Mouse (Mus musculus): Measurements from ENCODE around the gene Atp4b. TPM values are rescaled to one million over a fixed set of nuclear protein-coding genes. Genes with fewer than 3 reads are reported as not detected.

The Atp4b gene
- polyA plus RNA-seq (2015; fragmentation: Nextera tagmentation; extraction: Ambion mirVana) = not detected in 2 replicates

DNA sequence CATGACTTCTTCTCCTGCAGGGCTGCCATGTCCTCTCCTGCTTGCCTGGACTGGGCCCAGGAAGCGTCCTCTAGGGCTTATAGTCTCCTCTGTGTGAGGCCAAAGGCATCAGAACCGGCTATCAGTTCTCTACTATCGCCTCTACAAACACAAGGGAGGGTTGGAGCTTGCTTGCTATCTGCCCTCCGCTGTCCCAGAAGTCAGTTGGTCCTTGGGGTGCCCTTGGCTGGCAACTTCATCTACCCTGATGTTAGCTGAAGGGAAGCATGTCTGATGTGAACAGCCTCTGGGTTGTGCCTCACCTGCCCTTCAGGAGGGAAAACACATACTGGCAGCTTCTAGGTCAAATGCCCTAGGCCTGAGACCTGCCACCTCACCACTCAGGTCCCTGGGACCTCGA, at the start of gene Atp4b:
TSS of gene Atp4b (minus strand) at position 101 of the 400 bp plus-strand sequence.
- H3K27me3 ChIP-seq = no peaks in the 10 kb centered on the region
- WGBS = 81% methylated on average over 5 of the region's 5 CpGs
- no peaks in the 10 kb centered on the region for H3K9me3 ChIP-seq
- no peak within 1 kb of the TSS for H3K9ac ChIP-seq
- no peak within 1 kb of the TSS for H3K4me3 ChIP-seq
- no peak within 1 kb of the TSS for H3K27ac ChIP-seq
- H3K4me1 ChIP-seq = no peaks in the 10 kb centered on the region
- no peak for ATAC-seq (ENCODE audit: insufficient number of reproducible peaks, low FRiP score, low TSS enrichment, low read depth)
- no peaks in the 10 kb centered on the region for H3K36me3 ChIP-seq
- H3K4me2 ChIP-seq = no peak within 1 kb of the TSS

- Histone ChIP-seq H3K36me3 (no peaks in the 10 kb centered on the region), H3K4me1 (no peaks in the 10 kb centered on the region), H3K4me2 (no peak overlapping the region), H3K4me3 (no peak overlapping the region), H3K9ac (no peak overlapping the region), H3K27ac (no peak overlapping the region), H3K27me3 (peaks cover under 1% of the 10 kb centered on the region; the same call in 1 of the 2 replicates), H3K9me3 (no peaks in the 10 kb centered on the region)
- 89% methylated on average over 2 of the region's 2 CpGs for WGBS
- no peak for ATAC-seq (ENCODE audit: insufficient number of reproducible peaks, low FRiP score, low TSS enrichment, low read depth)
Observed at GRCm38 (mm10) chr8:13442152-13442551, 45.5 kb upstream of the Atp4b start.

GRCm38 (mm10) chr8:13437531-13437930, 40.9 kb upstream of the Atp4b start:
- no peak for ATAC-seq (ENCODE audit: insufficient number of reproducible peaks, low FRiP score, low TSS enrichment, low read depth)
- H3K9ac ChIP-seq = no peak overlapping the region
- H3K4me2 ChIP-seq = no peak overlapping the region
- H3K36me3 ChIP-seq = no peaks in the 10 kb centered on the region
- 0 out of 2 replicates have a peak, but pooled peaks cover 3% of the 10 kb centered on the region for H3K4me1 ChIP-seq
- H3K4me3 ChIP-seq = no peak overlapping the region
- 79% methylated on average over 2 of the region's 2 CpGs for WGBS
- no peaks in the 10 kb centered on the region for H3K9me3 ChIP-seq
- no peak overlapping the region for H3K27ac ChIP-seq
- H3K27me3 ChIP-seq = peaks cover 37% of the 10 kb centered on the region

GRCm38 (mm10) chr8:13436052-13436451, 39.4 kb upstream of the Atp4b start:
- no peak for ATAC-seq (ENCODE audit: insufficient number of reproducible peaks, low FRiP score, low TSS enrichment, low read depth)
- H3K27me3 ChIP-seq = peaks cover 37% of the 10 kb centered on the region
- WGBS = 15% methylated on average over 8 of the region's 8 CpGs
- no peaks in the 10 kb centered on the region for H3K9me3 ChIP-seq
- H3K9ac ChIP-seq = no peak overlapping the region
- H3K4me1 ChIP-seq = 0 out of 2 replicates have a peak, but pooled peaks cover 3% of the 10 kb centered on the region
- H3K4me2 ChIP-seq = no peak overlapping the region
- no peak overlapping the region for H3K27ac ChIP-seq
- no peaks in the 10 kb centered on the region for H3K36me3 ChIP-seq
- no peak overlapping the region for H3K4me3 ChIP-seq

DNA sequence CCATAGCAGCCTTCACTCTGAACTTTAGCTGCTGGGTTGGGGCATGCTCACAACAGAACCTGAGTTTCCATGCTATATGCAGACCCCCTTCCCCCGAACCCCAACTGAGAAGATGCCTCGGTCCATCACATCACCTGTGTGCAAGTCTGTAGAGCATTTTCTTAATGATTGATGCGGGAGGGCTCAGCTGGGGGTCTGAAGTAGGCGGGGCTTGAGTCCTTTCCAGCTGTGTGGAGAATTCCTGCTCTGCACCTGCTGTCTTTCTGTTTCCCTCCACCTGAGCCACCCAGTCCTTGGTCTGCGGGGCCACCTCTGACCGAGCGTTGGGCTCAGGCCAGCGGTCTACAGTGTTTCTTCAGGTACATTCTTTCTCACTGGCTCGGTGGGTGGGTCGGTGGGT, 38.3 kb upstream of the Atp4b start, which contains the start of gene Tmem255b:
TSS of gene Tmem255b (plus strand) at position 301 of the 400 bp plus-strand sequence.
- no peak for ATAC-seq (ENCODE audit: insufficient number of reproducible peaks, low FRiP score, low TSS enrichment, low read depth)
- Histone ChIP-seq H3K36me3 (no peaks in the 10 kb centered on the region), H3K4me2 (no peak within 1 kb of the TSS), H3K9ac (no peak within 1 kb of the TSS), H3K27me3 (peaks cover 37% of the 10 kb centered on the region), H3K27ac (no peak within 1 kb of the TSS), H3K4me3 (no peak within 1 kb of the TSS), H3K9me3 (no peaks in the 10 kb centered on the region), H3K4me1 (peaks cover 8% of the 10 kb centered on the region)
- 20% methylated on average over 10 of the region's 10 CpGs for WGBS

DNA sequence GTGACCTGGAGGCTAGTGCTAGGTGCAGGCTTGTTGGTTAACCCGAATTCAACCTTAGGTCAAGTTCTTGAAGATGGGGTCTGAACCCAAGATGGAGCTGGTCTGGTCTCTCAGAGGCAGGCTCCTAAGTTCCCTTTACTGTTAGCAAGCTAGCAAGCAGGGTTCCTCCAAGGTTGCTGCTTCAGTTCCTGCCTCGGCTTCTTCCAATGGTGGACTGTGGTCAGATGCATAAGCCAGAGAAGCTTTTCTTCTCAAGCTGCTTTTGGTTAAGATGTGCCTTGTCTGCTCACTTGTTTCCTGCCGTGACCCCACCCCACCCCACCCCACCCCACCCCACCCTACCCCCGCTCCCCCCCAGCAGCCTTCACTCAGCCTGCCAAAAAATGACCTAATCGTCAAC, 36.5 kb upstream of the Atp4b start:
- H3K27ac ChIP-seq = no peak overlapping the region
- H3K4me3 ChIP-seq = no peak overlapping the region
- WGBS = 69% methylated on average over 5 of the region's 5 CpGs
- H3K9me3 ChIP-seq = no peaks in the 10 kb centered on the region
- H3K9ac ChIP-seq = no peak overlapping the region
- ATAC-seq (ENCODE audit: insufficient number of reproducible peaks, low FRiP score, low TSS enrichment, low read depth) = no peak
- H3K4me1 ChIP-seq = peaks cover 8% of the 10 kb centered on the region
- no peak overlapping the region for H3K4me2 ChIP-seq
- H3K27me3 ChIP-seq = peaks cover 37% of the 10 kb centered on the region
- no peaks in the 10 kb centered on the region for H3K36me3 ChIP-seq

GRCm38 (mm10) chr8:13430866-13431265, 34.2 kb upstream of the Atp4b start:
- no peak overlapping the region for H3K27ac ChIP-seq

GRCm38 (mm10) chr8:13430412-13430811, 33.8 kb upstream of the Atp4b start:
- H3K27ac ChIP-seq = no peak overlapping the region
- no peaks in the 10 kb centered on the region for H3K36me3 ChIP-seq
- 59% methylated on average over 7 of the region's 7 CpGs for WGBS
- no peak for ATAC-seq (ENCODE audit: insufficient number of reproducible peaks, low FRiP score, low TSS enrichment, low read depth)
- H3K4me1 ChIP-seq = peaks cover 5% of the 10 kb centered on the region
- H3K4me2 ChIP-seq = no peak overlapping the region
- no peaks in the 10 kb centered on the region for H3K9me3 ChIP-seq
- H3K27me3 ChIP-seq = peaks cover 20% of the 10 kb centered on the region
- H3K4me3 ChIP-seq = no peak overlapping the region
- H3K9ac ChIP-seq = no peak overlapping the region

More at GRCm38 (mm10) chr8:13430866-13431265, 34.2 kb upstream of the Atp4b start:
- no peaks in the 10 kb centered on the region for H3K9me3 ChIP-seq
- no peak for ATAC-seq (ENCODE audit: insufficient number of reproducible peaks, low FRiP score, low TSS enrichment, low read depth)
- H3K9ac ChIP-seq = no peak overlapping the region
- peaks cover 24% of the 10 kb centered on the region for H3K27me3 ChIP-seq
- H3K36me3 ChIP-seq = no peaks in the 10 kb centered on the region
- H3K4me1 ChIP-seq = peaks cover 8% of the 10 kb centered on the region
- no peak overlapping the region for H3K4me3 ChIP-seq
- H3K4me2 ChIP-seq = no peak overlapping the region

- Histone ChIP-seq H3K9me3 (no peaks in the 10 kb centered on the region), H3K4me2 (no peak overlapping the region), H3K9ac (no peak overlapping the region), H3K36me3 (no peaks in the 10 kb centered on the region), H3K27ac (no peak overlapping the region), H3K27me3 (no peaks in the 10 kb centered on the region), H3K4me1 (peaks cover 5% of the 10 kb centered on the region), H3K4me3 (no peak overlapping the region)
- WGBS = 81% methylated on average over 9 of the region's 9 CpGs
- ATAC-seq (ENCODE audit: insufficient number of reproducible peaks, low FRiP score, low TSS enrichment, low read depth) = no peak
Observed at GRCm38 (mm10) chr8:13428156-13428555, 31.5 kb upstream of the Atp4b start.

GRCm38 (mm10) chr8:13427351-13427750, 30.7 kb upstream of the Atp4b start:
- no peak for ATAC-seq (ENCODE audit: insufficient number of reproducible peaks, low FRiP score, low TSS enrichment, low read depth)
- H3K9ac ChIP-seq = no peak overlapping the region
- H3K4me2 ChIP-seq = no peak overlapping the region
- no peak overlapping the region for H3K27ac ChIP-seq
- no peaks in the 10 kb centered on the region for H3K9me3 ChIP-seq
- no peak overlapping the region for H3K4me3 ChIP-seq
- WGBS = 59% methylated on average over 6 of the region's 6 CpGs
- no peaks in the 10 kb centered on the region for H3K36me3 ChIP-seq
- no peaks in the 10 kb centered on the region for H3K27me3 ChIP-seq
- H3K4me1 ChIP-seq = peaks cover 5% of the 10 kb centered on the region

GRCm38 (mm10) chr8:13420970-13421369, 24.3 kb upstream of the Atp4b start:
- no peak overlapping the region for H3K9ac ChIP-seq
- no peaks in the 10 kb centered on the region for H3K27me3 ChIP-seq
- WGBS = 87% methylated on average over 6 of the region's 6 CpGs
- no peaks in the 10 kb centered on the region for H3K9me3 ChIP-seq
- H3K27ac ChIP-seq = no peak overlapping the region
- H3K4me2 ChIP-seq = no peak overlapping the region
- no peak for ATAC-seq (ENCODE audit: insufficient number of reproducible peaks, low FRiP score, low TSS enrichment, low read depth)
- H3K36me3 ChIP-seq = no peaks in the 10 kb centered on the region
- H3K4me3 ChIP-seq = no peak overlapping the region
- no peaks in the 10 kb centered on the region for H3K4me1 ChIP-seq

GRCm38 (mm10) chr8:13419111-13419639, 22.6 kb upstream of the Atp4b start:
- 71% methylated on average over 2 of the region's 2 CpGs for WGBS
- Histone ChIP-seq H3K27me3 (no peaks in the 10 kb centered on the region), H3K4me3 (no peak overlapping the region), H3K4me1 (no peaks in the 10 kb centered on the region), H3K36me3 (no peaks in the 10 kb centered on the region), H3K9ac (no peak overlapping the region), H3K27ac (no peak overlapping the region), H3K9me3 (no peaks in the 10 kb centered on the region), H3K4me2 (no peak overlapping the region)
- no peak for ATAC-seq (ENCODE audit: insufficient number of reproducible peaks, low FRiP score, low TSS enrichment, low read depth)

DNA sequence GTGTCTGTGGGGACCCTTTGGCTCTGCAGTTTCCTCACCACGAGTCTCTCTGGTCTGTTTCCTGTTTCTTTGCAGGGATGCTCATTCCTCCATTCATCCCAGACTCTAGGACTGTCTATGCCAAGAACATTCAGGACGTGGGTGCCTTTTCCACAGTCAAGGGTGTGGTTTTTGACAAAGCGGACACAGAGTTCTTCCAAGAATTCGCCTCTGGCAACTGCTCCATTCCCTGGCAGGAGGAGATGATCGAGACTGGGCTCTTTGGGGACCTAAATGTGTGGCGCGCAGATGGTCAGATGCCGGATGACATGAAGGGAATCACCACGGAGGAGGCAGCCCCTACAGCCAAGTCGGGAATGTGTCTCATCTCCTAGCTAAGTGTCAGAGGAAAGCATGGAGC, 19.3 kb upstream of the Atp4b start:
- no peaks in the 10 kb centered on the region for H3K36me3 ChIP-seq
- no peaks in the 10 kb centered on the region for H3K4me1 ChIP-seq
- H3K9ac ChIP-seq = no peak overlapping the region
- no peak overlapping the region for H3K27ac ChIP-seq
- no peaks in the 10 kb centered on the region for H3K27me3 ChIP-seq
- no peak overlapping the region for H3K4me2 ChIP-seq
- no peaks in the 10 kb centered on the region for H3K9me3 ChIP-seq
- no peak for ATAC-seq (ENCODE audit: insufficient number of reproducible peaks, low FRiP score, low TSS enrichment, low read depth)
- WGBS = 66% methylated on average over 10 of the region's 10 CpGs
- H3K4me3 ChIP-seq = no peak overlapping the region
